Mouse (Mus musculus) frontal cortex, adult (tissue): ENCODE results near the gene Nav1.

Source experiments
- ATAC-seq: cut with Nextera tagmentation; 2 replicates; pipeline ENCODE4 v1.9.2; 2017; ENCODE audit warnings: mild to moderate bottlenecking, moderate library complexity, mixed read lengths; ENCODE audit not compliant: low TSS enrichment

Nav1 gene

GRCm38 (mm10) chr1:135443506-135443905 lies 163.6 kb downstream of the Nav1 start:
- no peak for ATAC-seq

- ATAC-seq: no peak
These were observed 165.2 kb downstream of the Nav1 start for GRCm38 (mm10) chr1:135441861-135442260.

- no peak for ATAC-seq
These were observed 166.1 kb downstream of the Nav1 start for GRCm38 (mm10) chr1:135440986-135441385.

GRCm38 (mm10) chr1:135438801-135439200 lies 168.3 kb downstream of the Nav1 start:
- peak; percentile 83 for ATAC-seq

- no peak for ATAC-seq
These were observed 171.3 kb downstream of the Nav1 start for GRCm38 (mm10) chr1:135435823-135436222.

- peak; percentile 60 for ATAC-seq
These were observed 176.5 kb downstream of the Nav1 start for GRCm38 (mm10) chr1:135430669-135431017.

GRCm38 (mm10) chr1:135429901-135430668 lies 177.0 kb downstream of the Nav1 start, which contains the start of gene Ipo9:
Ipo9 (minus strand) TSS chr1:135430499.
- ATAC-seq: peak; percentile 93

GRCm38 (mm10) chr1:135427390-135427789 lies 179.7 kb downstream of the Nav1 start:
- no peak for ATAC-seq

- ATAC-seq: no peak
These were observed 180.4 kb downstream of the Nav1 start for GRCm38 (mm10) chr1:135426645-135427044.

- no peak for ATAC-seq
These were observed 184.3 kb downstream of the Nav1 start for GRCm38 (mm10) chr1:135422772-135423171.

GRCm38 (mm10) chr1:135413996-135414395 lies 193.1 kb downstream of the Nav1 start:
- ATAC-seq: 0 out of 2 replicates have a peak, but pooled peaks have one; percentile 39

- ATAC-seq: no peak
These were observed 195.0 kb downstream of the Nav1 start for GRCm38 (mm10) chr1:135412130-135412529.

GRCm38 (mm10) chr1:135410967-135411366 lies 196.1 kb downstream of the Nav1 start:
- ATAC-seq: peak; percentile 94

- ATAC-seq: no peak
These were observed 198.1 kb downstream of the Nav1 start for GRCm38 (mm10) chr1:135408973-135409372.

GRCm38 (mm10) chr1:135405356-135405755 lies 201.7 kb downstream of the Nav1 start:
- no peak for ATAC-seq

- ATAC-seq: no peak
These were observed 205.5 kb downstream of the Nav1 start for GRCm38 (mm10) chr1:135401452-135402110.

- peak; percentile 50; the same call in 1 of the 2 replicates for ATAC-seq
These were observed 207.6 kb downstream of the Nav1 start for GRCm38 (mm10) chr1:135399466-135399865.

GRCm38 (mm10) chr1:135385161-135385560 lies 221.9 kb downstream of the Nav1 start:
- ATAC-seq: peak; percentile 47
